Mouse (Mus musculus) cortical plate, adult 2 months (tissue): Measurements from ENCODE around the gene Arl4d.

ENCODE experiments used
- CTCF ChIP-seq: fragments of 200-500 bp; IDR thresholded peaks from 2 replicates; pipeline ENCODE4 v1.5.1; 2011; ENCODE audit warnings: mild to moderate bottlenecking, control low read depth, low read length; ENCODE audit not compliant: insufficient read depth; ENCODE audit errors: extremely low read depth
- POLR2A ChIP-seq: fragments of 200-500 bp; IDR thresholded peaks from 2 replicates; pipeline ENCODE4 v1.6.1; 2011; ENCODE audit warnings: mild to moderate bottlenecking, low read length, control low read depth; ENCODE audit not compliant: insufficient read depth; ENCODE audit errors: extremely low read depth

DNA sequence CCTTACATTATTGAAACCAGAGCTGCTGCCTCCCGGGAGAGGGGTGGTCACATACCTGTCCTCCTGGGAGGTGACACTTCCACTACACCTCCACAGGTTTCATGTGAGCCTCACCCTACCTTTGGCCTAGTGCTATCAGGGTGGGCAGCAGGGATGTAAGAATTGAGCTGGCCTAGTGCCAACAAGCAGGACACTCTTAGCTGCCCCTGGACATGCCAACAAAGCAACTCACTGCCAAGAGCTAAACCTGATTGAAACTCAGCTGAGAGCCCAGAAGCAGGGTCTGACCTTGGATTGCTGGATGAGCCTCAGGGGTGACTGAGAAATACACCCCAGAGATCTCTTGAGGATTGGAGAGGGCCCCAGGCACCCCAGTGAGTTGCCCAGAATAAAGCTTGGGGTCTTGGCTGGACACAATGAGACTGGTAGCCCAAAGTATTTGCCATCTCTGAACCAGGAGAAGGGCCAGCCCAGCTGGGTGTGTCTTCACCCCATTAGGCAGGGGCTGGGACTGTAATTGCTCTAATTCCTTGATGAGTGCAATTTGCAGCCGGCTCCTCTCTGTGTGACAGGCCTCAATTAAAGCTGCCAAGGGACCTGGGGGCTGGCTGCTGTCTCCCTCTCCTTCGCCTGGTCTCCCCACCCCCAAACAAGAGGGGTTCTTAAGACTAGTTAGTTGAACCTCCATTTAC lies 15.4 kb downstream of the Arl4d start:
- TF ChIP-seq CTCF (no peak), POLR2A (no peak)
